Mouse (Mus musculus) liver (tissue): Measurements from ENCODE around the gene Rnf167.

ENCODE experiments used
- DNase-seq: peaks from one replicate; pipeline ENCODE4 v3.0.0-alpha.2; 2020; ENCODE audit warnings: mixed read lengths

The Rnf167 gene

DNA sequence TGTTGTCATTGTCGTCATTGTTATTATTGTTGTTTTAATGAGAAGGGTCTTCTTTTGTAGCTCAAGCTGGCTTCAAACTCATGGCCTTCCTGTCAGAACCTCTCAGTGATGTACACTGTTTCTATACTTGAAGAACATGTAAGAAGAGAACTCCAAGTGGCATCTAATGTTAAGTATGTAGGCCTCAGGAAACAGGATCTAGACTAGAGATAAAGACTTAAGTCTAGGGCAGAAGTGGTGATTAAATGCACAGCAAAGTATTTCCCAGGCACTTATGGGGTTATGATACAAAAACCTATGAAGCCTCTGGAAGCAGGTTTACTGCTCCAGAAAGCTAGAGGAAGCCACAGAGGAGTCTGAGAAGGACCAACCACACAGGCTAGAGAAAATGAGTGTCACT is 8.7 kb upstream of the Rnf167 start:
- no peak for DNase-seq

DNA sequence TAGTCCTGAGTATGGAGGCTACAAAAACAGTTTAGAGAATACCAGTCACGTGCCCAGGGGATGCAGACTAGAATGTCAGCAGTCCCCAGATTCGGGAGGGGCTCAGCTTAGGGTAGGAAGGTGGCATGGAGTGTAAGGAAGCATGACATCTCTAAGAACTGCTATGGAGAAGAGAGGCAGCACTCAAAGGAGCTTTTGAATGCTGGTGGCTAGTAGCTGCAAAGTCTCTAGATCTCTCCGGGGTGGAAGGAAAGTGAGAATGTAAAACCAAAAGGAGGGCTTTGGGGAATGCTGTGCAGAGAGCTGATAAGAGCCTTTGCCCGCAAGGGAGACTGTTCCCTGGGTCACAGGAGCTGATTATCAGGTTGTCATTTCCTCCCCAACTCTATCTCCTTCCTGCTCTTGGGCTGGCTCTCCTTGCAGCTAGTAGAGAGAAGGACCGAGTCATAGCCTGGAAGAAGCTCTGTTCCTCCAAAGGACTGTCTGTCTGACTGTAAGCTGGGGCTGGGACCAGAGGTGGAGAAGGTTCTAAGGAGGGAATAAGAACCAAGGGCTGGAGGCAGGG is 8.2 kb upstream of the Rnf167 start, which contains the start of gene Gp1ba:
Gene Gp1ba (plus strand): TSS at position 409 of the 565 bp plus-strand sequence.
- peak; percentile 75 for DNase-seq

DNA sequence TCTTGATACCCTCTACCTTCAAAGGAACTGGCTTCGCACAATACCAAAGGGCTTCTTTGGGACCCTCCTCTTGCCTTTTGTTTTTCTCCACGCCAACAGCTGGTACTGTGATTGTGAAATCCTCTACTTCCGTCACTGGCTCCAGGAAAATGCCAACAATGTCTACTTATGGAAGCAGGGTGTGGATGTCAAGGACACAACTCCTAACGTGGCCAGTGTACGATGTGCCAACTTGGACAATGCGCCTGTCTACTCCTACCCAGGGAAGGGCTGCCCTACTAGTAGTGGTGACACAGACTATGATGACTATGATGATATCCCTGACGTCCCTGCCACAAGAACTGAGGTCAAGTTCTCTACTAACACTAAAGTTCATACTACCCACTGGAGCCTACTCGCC is 7.1 kb upstream of the Rnf167 start:
- DNase-seq, result no peak

DNA sequence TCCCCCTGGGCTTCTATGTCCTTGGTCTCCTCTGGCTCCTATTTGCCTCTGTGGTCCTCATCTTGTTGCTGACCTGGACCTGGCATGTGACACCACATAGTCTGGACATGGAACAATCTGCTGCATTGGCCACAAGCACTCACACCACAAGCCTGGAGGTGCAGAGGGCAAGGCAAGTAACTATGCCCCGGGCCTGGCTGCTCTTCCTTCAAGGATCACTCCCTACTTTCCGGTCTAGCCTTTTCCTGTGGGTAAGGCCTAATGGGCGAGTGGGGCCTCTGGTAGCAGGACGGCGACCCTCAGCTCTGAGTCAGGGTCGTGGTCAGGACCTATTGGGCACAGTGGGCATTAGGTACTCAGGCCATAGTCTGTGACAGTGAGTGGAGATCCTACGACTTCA is 5.8 kb upstream of the Rnf167 start:
- DNase-seq, result no peak

DNA sequence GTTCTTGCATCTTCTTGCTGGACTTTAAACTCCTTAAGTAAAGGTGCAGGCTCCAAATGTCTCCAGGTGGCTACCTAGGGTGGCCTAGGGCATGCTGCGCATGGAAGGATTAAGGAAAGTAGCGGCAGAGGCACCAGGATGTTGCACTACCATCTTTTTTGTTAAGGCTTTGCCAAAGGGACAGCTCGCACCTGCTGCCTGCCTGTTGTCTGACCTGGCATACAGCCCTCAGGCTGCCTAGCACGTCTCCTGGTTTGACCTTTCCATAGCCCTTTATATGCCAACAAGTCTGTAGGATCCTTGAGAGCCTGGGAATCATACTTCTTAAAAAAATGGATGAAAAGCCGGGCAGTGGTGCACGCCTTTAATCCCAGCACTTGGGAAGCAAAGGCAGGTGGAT is 4.0 kb upstream of the Rnf167 start:
- DNase-seq, result no peak

DNA sequence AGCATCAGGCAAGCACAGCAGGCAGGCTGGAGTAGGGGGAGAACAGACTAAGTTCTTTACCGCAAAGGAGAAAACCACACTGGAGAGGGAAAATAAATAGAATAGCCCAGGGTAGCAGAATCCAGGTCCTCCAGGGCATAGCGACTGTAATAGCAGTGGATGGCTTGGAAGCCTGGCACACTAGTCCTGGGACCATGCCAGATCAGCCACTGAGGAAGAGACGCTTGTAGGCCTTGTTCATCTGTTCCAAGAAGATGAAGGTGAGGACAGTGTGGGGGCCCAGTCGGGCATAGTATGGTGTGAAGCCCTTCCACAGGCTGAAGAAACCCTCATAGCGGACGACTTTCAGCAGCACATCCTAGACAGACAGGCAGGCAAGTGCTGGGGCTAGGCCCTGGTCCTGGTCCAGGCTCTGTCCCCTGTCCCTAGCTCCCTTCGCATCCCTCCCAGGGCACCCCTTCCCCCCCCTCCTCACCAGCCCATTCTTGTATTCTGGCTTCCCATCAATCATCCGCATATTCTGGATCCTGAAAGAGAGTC is 2.4 kb upstream of the Rnf167 start:
- DNase-seq, result no peak

DNA sequence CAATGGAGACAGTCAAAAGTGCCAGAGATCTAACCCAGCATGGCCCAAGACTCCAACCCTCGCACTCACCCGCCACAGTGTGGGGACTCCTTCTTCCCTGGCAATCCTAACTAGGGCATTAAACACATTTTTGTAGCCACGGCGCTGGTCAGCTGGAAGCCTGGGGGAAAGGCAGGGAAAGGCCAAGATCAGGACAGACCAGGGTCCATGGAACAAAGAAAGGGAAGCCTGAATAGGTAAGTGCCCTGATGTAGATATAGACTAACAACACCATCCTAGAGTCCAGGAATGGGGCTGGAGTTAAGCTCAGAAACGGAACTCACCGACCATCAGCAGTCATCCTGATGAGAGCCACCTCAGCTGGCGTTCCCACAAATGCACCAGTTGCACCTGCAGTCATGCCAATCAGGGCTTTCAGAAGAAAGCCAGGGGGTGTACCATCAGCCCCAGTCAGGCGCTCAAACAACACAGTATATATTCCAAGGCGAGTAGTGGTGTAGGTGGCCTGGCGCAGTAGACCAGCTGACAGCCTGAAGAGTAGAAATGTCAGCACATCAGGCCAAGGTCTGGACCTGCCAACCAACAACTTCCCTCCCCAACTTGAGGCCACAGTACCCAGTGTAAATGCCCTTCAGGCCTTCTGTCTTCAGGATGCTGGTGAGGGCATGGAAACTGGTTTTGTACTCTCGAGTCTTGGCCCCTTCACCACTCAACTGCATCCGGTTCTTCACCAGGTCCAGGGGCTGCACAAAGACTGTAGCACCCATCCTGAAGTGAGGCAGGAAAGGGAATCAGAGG is 1.4 kb upstream of the Rnf167 start:
- no peak for DNase-seq

DNA sequence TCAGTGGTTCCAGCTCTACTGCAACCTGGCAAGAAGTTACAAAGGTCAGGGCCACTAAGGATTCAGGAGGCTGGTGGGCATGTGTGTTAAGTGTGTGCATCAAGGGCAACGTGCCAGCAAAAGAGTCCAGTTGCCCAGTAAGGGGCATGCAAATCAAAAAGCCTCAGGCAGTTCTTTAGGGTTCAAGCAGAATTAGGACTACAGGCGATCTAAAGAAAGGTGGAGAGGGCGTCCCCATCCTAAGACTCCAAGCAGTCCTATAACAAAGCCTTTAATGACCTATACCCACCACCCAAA is 828 bp upstream of the Rnf167 start:
- no peak for DNase-seq

DNA sequence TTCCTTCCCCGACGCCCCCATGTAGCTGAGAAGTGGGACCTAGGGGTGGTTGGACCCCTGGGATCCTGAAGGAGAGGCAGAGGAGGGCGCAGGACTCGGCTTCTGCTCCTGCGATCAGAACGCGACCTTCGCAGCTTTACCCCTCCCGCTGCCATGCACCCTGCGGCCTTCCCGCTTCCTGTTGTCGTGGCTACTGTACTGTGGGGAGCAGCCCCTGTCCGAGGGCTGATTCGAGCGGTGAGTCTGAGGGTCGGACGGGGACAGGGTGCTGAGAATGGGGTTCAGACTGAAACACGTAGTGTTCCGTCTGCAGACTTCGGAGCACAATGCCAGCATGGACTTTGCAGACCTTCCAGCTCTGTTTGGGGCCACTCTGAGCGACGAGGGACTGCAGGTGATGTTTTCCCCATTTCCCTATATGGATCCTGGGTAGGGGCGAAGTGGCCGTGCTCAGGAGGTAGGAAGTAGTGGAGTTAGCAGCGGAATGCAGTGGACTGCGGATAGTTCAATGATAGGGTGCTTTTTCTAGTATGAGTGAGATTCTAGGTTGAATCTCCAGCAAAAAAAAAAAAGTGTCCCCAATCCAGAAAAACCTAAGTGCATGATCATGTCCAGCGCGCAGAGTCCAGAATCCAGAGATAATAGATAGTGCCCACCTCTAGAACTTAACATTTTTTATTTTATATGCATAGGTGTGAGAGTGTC is 833 bp downstream of the Rnf167 start:
- DNase-seq, result peak; percentile 55

DNA sequence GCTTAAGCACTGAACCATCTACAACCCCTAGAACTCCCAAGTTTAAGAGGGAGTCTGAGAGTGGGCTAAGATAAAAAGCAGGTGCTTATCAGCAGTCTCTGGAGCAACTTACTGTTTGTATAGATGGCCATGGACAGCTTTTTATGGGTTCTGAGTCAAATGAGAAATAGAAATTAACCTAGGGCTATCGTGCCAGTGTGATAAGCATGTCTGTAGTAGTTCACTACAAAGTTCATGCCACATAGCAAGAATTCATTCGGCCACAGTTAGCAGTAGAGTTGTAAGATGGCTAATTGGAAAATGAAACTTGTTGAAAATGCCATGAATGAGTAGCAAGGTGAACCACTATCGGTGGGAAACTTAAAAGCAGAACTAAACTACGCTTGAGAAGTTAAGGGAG is 1.5 kb downstream of the Rnf167 start:
- no peak for DNase-seq

DNA sequence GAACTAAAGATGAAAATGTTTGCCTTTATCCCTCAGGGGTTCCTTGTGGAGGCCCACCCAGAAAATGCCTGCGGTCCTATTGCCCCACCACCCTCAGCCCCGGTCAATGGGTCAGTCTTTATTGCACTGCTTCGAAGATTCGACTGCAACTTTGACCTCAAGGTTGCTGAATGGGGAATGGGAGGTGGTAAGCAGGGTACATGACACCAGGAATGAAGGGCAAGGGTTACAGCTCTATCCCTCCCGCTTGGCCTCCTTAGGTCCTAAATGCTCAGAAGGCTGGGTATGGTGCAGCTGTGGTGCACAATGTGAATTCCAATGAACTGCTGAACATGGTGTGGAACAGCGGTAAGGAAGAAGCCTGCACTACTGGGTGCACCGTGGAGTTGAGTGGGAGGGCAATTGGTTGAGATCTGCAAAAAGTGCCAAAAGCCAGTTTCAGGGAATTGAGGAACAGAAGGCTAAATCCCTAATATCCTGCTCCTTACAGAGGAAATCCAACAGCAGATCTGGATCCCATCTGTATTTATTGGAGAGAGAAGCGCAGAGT is 2.2 kb downstream of the Rnf167 start:
- DNase-seq, result no peak

DNA sequence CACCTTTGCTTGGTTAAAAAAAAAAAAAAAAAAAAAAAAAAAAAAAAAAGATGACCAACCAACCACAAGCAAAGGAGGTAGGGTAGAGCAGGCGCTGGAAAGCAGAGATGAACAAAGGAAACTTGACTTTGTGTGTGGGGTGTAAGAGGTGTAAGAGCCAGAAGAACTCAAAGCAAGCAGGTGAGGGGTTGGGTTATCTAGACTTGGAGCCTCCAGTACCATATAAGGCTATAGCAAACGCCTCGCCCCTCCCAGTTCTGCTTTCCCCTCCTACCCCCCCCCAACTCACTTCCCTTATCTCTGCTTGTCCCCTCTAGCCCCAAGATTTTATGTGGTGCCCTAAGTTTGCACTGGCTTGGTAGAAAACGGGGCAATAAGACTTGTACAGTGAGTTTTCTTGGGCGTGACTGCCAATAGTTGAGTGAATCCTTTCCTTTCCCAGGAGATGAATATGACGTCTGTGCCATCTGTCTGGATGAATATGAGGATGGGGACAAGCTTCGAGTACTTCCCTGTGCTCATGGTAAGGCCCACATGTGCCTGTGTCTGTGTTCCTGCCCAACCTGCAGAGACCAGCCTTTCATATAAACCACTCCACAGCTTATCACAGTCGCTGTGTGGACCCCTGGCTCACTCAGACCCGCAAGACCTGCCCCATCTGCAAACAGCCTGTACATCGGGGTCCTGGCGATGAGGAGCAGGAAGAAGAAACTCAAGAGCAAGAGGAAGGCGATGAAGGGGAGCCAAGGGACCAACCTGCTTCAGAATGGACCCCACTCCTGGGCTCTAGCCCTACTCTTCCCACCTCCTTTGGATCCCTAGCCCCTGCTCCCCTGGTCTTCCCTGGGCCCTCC is 3.5 kb downstream of the Rnf167 start:
- DNase-seq, result peak; percentile 61

DNA sequence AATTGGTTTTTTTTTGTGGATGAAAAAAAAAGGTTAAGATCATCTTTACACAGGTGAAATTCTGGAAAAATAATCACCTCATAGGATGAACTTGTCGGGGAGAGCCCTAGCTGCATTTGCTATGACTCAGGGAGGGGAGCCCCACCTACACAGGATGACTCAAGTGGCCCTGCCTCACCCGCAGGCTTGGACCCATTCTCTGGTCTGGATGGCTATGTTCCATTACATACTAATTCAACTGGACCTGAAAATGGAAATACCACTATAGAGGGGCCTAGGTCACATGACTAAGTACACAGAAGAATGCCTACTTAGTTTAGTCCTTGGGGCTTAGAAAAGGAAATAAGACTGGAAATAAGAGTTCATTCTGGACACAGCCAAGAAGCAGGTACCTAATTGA is 4.4 kb downstream of the Rnf167 start:
- peak; percentile 63 for DNase-seq

DNA sequence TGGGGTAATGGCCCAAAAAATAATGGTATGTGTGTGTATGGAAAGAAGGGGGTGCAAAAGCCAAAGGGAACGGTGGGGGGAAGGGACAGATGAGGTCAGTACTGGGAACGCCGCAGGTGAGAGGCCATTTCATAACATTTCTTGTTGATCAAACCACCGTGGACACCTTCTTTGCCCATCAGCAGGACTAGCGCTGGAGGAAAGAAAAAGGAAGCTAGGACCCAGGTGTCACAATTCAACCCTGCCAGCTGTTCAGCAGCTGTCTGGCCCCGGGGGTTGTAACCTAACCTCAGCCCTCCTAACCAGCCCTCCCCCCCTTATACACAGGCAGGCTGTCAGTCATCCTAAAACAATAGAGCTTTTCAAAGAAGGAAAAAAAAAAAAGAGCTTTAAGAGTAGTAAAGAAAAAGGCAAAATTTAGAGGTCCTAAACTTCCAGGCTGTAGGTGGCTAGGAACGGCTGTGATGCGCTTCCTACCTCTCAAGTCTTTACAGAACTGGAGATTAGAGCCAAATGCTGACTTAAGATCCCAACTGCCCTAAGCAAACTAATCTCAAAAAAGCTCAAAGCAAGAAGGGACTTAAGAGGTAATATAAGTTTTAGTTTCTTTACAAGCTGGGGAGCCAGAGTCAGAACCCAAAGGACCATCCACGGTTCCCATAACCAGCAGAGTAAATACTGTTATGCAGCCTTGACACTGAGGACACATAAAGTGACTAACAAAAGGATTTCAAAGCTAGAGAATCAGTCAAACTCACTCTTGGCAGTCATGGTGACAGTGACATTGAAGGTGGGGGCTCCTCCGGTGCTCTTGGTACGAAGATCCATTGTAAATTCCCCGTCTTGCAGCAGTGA is 5.2 kb downstream of the Rnf167 start:
- no peak for DNase-seq

DNA sequence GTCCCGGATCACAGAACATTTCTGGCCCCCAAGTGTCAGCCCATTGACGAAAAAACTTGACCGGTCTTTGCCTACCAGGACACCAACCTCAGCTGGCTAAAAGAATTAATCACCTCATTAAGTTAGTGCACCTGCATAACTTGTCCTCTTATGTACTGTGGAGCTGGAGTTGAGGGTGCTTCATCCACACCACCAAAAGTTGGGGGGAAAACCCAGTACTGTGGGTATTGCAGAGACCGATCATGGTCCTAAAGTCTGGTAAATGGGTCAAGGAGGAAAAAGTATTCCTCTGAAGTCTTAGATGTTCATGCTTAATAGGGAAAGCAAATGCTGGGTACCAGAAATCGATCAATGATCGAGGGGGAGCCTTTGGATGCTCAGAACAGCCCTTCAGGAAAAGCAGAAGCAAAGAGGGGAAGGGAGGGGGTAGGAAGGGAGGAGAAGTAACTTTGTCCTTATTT is 5.9 kb downstream of the Rnf167 start:
- DNase-seq, result no peak

DNA sequence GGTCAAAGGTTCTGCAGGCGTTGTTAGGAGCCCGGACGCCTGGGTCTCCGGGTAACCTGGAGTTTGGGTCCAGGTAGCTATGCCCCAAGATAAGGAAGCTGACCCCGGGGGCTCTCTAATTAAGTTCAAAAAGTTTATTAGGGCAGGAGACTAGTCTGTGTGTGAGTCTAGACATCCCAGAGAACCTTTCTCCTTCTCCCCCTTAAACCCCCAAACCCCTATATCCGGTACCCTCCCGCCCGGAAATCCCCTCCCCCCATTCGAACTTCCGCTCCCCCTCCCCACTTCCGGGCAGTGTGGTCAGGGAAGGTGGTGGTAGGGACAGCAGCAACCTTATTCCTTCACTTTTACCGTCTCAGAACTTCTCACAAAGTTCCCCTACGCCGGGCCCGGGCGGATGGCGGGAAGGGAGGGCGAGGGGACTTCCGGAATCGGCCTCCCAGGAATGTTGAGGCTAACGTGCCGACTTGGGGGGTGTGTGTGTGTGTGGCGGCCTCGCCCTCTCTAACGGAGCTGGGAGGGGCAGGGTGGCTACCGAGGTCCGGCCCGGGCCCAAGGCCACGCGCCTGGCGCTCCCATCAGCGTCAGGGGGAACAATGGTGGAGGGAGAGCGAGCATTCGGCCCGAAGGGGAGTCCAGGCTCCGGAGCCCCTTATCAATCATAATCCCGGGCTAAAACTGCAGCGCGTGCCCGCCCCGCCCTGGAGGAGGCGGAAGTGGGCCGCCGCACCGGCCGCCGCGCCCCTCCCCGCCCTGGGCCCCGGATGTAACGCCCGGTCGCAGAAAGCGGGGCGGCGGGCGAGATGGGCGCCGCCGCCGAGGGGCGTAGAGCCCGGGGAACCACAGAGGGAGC is 6.5 kb downstream of the Rnf167 start:
- DNase-seq, result peak; percentile 86

DNA sequence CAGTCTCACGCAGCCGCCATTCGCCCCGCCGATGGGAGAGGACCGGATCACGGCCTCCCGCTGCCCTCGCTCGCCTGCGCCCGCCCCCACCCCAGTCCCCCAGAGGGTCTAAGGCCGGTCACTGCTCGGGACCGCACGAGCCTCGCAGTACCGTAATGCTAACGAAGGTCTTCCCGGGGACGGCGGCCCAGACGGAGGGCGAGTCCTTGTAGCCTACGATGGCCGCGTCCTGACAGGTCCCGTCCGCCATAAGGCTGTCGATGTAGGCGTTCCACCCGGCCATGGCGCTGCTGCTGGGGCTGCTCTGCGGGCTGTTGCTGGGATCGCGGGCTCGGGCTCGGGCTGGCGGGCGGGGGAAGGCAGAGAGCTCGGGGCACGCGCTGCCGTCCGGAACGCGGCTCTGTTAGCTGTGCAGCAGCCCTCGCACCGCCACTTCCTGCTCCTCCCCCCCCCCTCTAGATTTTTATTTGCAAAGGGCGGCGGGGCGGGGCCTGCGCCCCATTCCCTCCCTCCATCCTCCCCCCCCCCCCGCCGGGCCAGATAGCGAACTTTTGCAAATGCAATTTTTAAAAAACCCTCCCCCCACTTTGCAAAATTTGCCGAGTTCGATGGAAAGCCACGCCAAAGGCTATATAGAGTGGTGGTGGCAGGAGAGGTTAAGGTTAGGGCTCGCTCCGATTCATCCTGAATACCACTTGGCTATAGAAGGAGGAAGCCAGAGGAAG is 7.3 kb downstream of the Rnf167 start, which contains the start of gene Pfn1:
Gene Pfn1 (minus strand): TSS at position 447 of the 725 bp plus-strand sequence.
- DNase-seq, result peak; percentile 92

DNA sequence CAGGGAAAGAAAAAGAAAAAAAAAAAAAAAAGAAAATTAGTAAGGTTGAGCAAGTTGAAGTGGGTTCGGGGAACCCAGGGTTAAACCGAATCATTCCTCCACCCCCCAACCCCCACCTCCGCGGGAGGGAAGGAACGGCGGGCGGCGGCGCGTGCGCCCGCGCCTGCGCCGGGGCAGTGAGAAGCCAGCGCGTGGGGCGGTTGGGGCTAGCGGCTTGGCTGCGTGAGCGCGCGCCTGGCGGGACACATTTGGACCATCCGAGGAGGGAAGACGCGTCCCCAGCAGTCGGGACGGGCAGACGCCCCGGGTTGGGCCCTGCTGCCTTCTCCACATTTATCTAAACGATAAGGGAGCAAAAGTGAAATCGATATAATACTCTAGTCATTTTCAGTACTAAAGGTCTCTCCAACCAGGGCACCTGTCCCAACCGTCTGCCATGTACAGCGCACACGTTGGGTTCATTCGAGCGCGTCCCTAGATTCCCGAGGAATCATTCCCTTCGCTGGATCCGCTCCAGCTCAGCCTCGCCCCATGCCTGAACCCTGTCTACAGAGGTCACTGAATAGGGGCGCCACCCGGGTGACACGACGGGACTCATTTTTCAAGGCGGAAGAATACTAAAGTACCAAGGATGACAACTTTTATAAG is 8.0 kb downstream of the Rnf167 start:
- DNase-seq, result peak; percentile 86
